Mouse (Mus musculus) erythroid progenitor cell, adult 5-6 weeks (primary cell): Measurements from ENCODE around the gene Pgghg. TPM values are rescaled to one million over a fixed set of nuclear protein-coding genes. Genes with fewer than 3 reads are reported as not detected.

Source experiments
- ATAC-seq: replicated peaks from 2 replicates; pipeline ENCODE4 v1.8.0; 2016; ENCODE audit warnings: moderate number of reproducible peaks, mild to moderate bottlenecking, moderate TSS enrichment, inconsistent platforms; ENCODE audit not compliant: poor library complexity, low FRiP score, severe bottlenecking
- total RNA-seq, 2 experiments: library from RNA; stranded (forward) in 1 of 2; stranded (reverse) in 1 of 2; fragments of 150-400 nt in 1 of 2; fragments of 186-747, 209-891 nt in 1 of 2; gene quantifications; 2 replicates each; pipeline versions ENCODE4 v1.2.3 to v1.2.4; 2015 to 2017; ENCODE audit warnings: low replicate concordance in 2 of 2

Gene Pgghg
- total RNA-seq (2015; ENCODE audit: low replicate concordance): 0.72 TPM in 1 of 2 replicates, not detected in the other
- 0.90 and 1.3 TPM in 2 replicates for total RNA-seq (2017; ENCODE audit: low replicate concordance)

DNA sequence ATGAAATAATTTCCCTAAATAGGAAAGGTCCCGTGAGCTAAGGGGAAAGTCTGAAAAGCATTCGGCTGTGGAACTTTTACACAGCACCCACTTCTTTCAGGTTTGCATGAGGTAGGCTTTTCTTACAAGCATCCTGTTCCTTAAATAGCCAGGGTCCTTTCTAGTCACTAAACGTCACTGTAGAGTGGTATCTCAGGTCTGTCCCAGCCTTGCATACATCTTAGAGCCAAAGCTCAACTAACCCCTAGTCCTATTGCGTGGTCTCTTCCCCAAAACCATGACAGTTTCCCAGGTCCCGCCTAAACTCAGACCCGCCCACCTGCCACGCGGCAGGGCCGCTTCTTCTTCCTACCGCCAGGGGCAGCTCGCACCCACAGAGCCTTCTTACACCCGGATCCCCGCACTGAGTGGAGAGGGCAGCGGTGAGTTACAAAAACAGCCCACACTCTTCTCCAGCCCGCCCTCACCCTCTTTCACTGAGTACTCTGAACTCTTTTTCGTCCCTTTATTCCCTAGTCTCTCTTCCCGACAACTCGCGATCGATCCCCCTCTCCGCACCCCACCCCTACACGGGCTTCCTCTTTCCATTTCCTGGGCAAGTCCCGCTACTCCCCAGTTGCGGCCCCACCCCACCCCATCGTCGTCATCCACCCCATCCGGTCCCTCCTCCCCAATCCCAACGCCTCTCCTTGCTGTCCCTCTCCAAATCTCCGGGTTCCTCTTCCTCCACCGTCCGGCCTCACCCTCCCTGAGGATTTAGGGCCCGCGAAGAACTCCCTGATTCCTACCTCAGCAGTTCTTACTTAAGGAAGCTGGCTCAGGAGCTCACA is at the start of gene Pgghg:
Gene Pgghg, plus strand, starts transcription at position 170 of the 830 bp plus-strand sequence.
- peak; percentile 93 for ATAC-seq

- ATAC-seq: no peak
Measured at GRCm38 (mm10) chr7:140894031-140894430, 47.2 kb upstream of the Pgghg start.

DNA sequence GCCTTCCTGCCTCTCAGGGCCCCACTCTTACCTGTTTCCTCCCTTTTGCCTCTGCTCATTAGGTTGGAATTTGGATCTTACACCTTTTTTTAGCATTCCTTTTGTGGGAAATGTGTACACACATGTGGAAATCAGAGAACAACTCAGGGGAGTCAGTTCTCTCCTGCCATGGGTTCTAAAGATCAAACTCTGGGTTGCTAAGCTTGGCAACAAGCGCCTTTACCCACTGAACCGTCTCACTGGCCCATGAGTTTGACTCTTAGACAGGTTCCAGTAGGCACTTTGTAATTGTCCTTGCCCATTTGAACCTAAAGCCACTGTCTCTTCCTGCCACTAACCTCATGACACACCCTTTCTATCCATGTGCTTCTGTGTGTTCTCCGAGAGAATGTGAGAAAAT is 46.6 kb upstream of the Pgghg start:
- no peak for ATAC-seq

GRCm38 (mm10) chr7:140897863-140898262 is 43.3 kb upstream of the Pgghg start:
- ATAC-seq: no peak

- ATAC-seq: no peak
Measured at GRCm38 (mm10) chr7:140899121-140899520, 42.1 kb upstream of the Pgghg start.

DNA sequence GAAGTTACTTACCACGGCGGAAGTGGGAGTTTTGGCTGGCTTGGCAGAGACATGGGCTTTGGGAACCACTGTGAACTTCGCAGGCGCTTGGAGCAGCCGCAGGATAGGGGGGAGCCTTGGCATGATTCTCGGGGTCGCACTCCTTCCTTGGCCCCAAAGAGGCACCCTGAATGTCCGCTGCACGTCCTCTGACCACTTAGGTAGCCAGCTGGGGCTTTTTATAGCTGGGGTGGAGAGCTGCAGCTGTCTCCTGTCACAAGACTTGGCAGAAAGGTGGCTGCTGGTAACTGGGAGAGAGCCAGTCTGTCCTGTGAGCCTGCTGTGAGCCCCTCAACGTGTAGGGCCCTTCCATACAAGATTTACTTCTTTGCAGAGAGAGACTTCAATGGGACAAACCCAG is 41.0 kb upstream of the Pgghg start, which contains the start of gene Cox8b:
Gene Cox8b, minus strand, starts transcription at position 227 of the 400 bp plus-strand sequence.
- ATAC-seq: no peak

GRCm38 (mm10) chr7:140902036-140902875 is 38.9 kb upstream of the Pgghg start:
- no peak for ATAC-seq

GRCm38 (mm10) chr7:140903212-140903611 is 38.0 kb upstream of the Pgghg start:
- ATAC-seq: peak; percentile 67

- no peak for ATAC-seq
Measured at GRCm38 (mm10) chr7:140905642-140906081, 35.5 kb upstream of the Pgghg start.

DNA sequence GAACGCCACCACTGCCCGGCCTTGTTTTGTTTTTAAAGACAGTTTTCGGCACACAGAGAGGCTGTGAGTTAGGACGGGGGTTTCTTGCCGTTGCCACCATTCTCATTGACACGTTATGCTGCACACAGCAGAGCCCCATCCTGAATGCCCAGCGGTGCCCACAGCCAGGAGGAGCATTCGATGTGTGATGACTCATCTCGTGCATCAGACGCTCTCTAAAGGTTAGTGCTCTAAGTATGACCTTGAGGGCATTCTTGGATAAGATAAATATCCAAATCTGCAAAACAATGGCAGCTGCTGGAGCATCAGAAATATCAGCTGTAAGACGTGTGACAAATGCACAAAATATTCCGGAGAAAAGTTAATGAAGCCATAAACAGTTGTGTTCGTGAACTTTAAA is 34.1 kb upstream of the Pgghg start:
- no peak for ATAC-seq

- no peak for ATAC-seq
Measured at GRCm38 (mm10) chr7:140907697-140908096, 33.5 kb upstream of the Pgghg start.

DNA sequence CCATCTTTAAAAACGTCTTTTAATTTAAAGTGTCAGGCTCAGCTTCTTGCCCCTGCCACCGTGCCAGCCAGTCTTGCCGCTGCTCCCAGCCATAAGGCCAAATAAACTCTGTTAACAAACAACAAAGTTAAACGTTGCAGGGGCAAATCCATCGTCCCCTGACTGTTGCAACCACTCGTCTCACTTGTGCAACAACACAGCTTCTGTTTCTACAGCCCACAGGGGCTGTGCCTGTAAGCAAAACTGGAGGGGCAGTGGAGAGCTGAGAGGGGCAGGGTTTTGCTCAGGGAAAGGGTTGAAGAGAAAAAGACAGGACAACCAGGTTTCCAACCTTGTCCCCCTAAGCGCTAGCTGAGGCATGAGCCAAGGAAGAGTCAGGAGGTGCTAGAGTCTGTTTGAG is 33.0 kb upstream of the Pgghg start:
- ATAC-seq: no peak

DNA sequence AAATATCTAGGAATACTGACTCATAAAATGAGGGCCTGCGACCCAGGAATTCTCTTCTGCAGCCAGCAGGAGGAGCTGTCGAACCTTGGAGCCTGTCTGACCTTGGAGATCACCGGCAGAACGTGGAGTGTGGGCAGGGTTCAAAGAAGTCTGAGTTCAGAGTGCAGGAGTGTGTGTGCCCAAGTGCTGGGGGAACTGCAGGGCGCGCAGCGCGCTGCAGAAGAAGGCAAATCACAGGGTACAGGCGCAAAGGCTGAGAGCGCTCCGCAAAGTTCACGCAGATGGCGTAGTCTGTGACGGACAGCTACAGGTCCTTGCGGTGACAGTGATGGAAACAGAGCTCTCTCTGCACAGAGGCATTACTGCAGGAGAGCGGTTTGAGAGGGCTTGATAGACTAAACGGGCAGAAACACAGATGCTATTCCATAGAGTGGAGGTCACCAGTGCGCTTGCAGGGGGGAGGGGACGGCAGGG is 32.5 kb upstream of the Pgghg start:
- ATAC-seq: peak; percentile 65

GRCm38 (mm10) chr7:140912293-140912692 is 28.9 kb upstream of the Pgghg start:
- ATAC-seq: no peak

- ATAC-seq: no peak
Measured at GRCm38 (mm10) chr7:140912846-140913482, 28.2 kb upstream of the Pgghg start.

- no peak for ATAC-seq
Measured at GRCm38 (mm10) chr7:140914031-140914690, 27.0 kb upstream of the Pgghg start.

DNA sequence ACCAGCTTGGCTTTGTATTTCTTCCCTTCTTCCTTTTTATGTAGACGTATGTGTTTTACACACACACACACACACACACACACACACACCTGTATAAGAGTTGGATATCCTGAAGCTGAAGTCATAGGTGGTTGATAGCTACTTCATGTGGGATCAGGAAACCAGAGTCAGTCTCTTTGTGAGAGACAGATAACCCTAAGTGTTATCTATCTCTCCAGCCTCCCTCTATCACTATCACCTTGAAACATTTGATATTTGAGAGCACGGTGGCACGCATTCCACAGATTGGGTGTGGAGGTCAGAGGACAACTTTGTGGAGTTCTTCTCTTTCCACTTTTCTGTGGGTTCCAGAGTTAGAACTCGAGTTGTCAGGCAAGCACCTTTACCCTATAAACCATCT is 21.3 kb upstream of the Pgghg start:
- ATAC-seq: no peak

GRCm38 (mm10) chr7:140920418-140921029 is 20.7 kb upstream of the Pgghg start, which contains the start of gene Nlrp6:
Gene Nlrp6, plus strand, starts transcription at chr7:140920902.
- ATAC-seq: no peak
